Mouse (Mus musculus) heart, postnatal 0 days (tissue): ENCODE measurements at regions not wholly inside any gene's neighbourhood (a gene's known extent, or its start where the extent isn't known, plus 50 kb on each side); places are given as distances from the start of the nearest gene placed in this dataset.

Source experiments
- ATAC-seq: fragments of 200-750 bp; cut with Nextera tagmentation; 2 replicates; pipeline ENCODE4 v1.8.0; 2017; ENCODE audit warnings: low read depth, moderate number of reproducible peaks, moderate library complexity; ENCODE audit not compliant: insufficient read depth
- DNase-seq: peaks from one replicate; pipeline ENCODE4 v3.0.0-alpha.2; 2016; ENCODE audit warnings: low spot score
- H3K27ac ChIP-seq: fragments of 300-500 bp; sonication (generic); 2 replicates; pipeline ENCODE4 v1.5.1; 2014; ENCODE audit warnings: low read depth, mild to moderate bottlenecking
- H3K27me3 ChIP-seq: fragments of 300-500 bp; sonication (generic); 2 replicates; pipeline ENCODE4 v1.6.1; 2014; ENCODE audit warnings: low read length, mixed read lengths; ENCODE audit not compliant: control insufficient read depth, insufficient read depth
- H3K36me3 ChIP-seq: fragments of 300-500 bp; sonication (generic); replicated peaks from 2 replicates; pipeline ENCODE4 v1.6.1; 2014; ENCODE audit warnings: low read length, mixed read lengths; ENCODE audit not compliant: control insufficient read depth, insufficient read depth
- H3K4me1 ChIP-seq: fragments of 300-500 bp; sonication (generic); 2 replicates; pipeline ENCODE4 v1.6.1; 2014; ENCODE audit warnings: antibody characterized with exemption; ENCODE audit not compliant: control insufficient read depth, insufficient read depth
- H3K4me2 ChIP-seq: fragments of 300-500 bp; sonication (generic); 2 replicates; pipeline ENCODE4 v1.6.1; 2014; ENCODE audit warnings: low read depth, mild to moderate bottlenecking, low read length, moderate library complexity
- H3K4me3 ChIP-seq: fragments of 300-500 bp; sonication (generic); 2 replicates; pipeline ENCODE4 v1.5.1; 2014; ENCODE audit warnings: low read depth, low read length
- H3K9ac ChIP-seq: fragments of 300-500 bp; sonication (generic); replicated peaks from 2 replicates; pipeline ENCODE4 v1.6.1; 2014; ENCODE audit warnings: low read depth, low read length, mixed read lengths
- H3K9me3 ChIP-seq: fragments of 300-500 bp; sonication (generic); replicated peaks from 2 replicates; pipeline ENCODE4 v1.6.1; 2016; ENCODE audit warnings: low read length; ENCODE audit not compliant: control insufficient read depth
- CTCF ChIP-seq: IDR thresholded peaks from 2 replicates; pipeline ENCODE4 v1.5.1; 2016; ENCODE audit warnings: antibody characterized with exemption, control low read depth, low read depth
- EP300 ChIP-seq: IDR thresholded peaks from 2 replicates; pipeline ENCODE4 v1.6.1; 2016; ENCODE audit warnings: antibody characterized with exemption, low read depth
- WGBS: fragments of 180-500 bp; shearing (Covaris S2); extraction: QIAGEN DNeasy Blood & Tissue Kit; methylation state at CpG from one replicate; pipeline ENCODE4 v1.1.7; 2014; 5-methylcytosine and 5-hydroxymethylcytosine counted together

- Histone ChIP-seq H3K9me3 (peaks cover 5% of the 10 kb centered on the region; the same call in 1 of the 2 replicates), H3K4me3 (no peak overlapping the region), H3K4me1 (no peaks in the 10 kb centered on the region), H3K27me3 (no peaks in the 10 kb centered on the region), H3K9ac (no peak overlapping the region), H3K36me3 (no peaks in the 10 kb centered on the region), H3K4me2 (no peak overlapping the region), H3K27ac (no peak overlapping the region)
- WGBS, result 78% methylated on average over 4 of the region's 4 CpGs
- ATAC-seq (no peak), DNase-seq (no peak)
- no peak for TF ChIP-seq EP300
- TF ChIP-seq CTCF, result no peak
These were observed 157.3 kb downstream of the Rpap3 start for GRCm38 (mm10) chr15:97548354-97548753.

- Histone ChIP-seq H3K36me3 (no peaks in the 10 kb centered on the region), H3K4me2 (no peak overlapping the region), H3K27me3 (no peaks in the 10 kb centered on the region), H3K4me3 (no peak overlapping the region), H3K4me1 (no peaks in the 10 kb centered on the region), H3K27ac (no peak overlapping the region), H3K9me3 (peaks cover 5% of the 10 kb centered on the region; the same call in 1 of the 2 replicates), H3K9ac (no peak overlapping the region)
- DNase-seq (no peak), ATAC-seq (no peak)
- TF ChIP-seq CTCF (no peak), EP300 (no peak)
- 87% methylated on average over 11 of the region's 11 CpGs for WGBS
These were observed 160.6 kb downstream of the Rpap3 start for GRCm38 (mm10) chr15:97545034-97545433.

GRCm38 (mm10) chr15:97541646-97542045 is 164.0 kb downstream of the Rpap3 start:
- Histone ChIP-seq H3K4me3 (no peak overlapping the region), H3K4me2 (no peak overlapping the region), H3K9me3 (peaks cover 5% of the 10 kb centered on the region; the same call in 1 of the 2 replicates), H3K27ac (no peak overlapping the region), H3K4me1 (no peaks in the 10 kb centered on the region), H3K27me3 (no peaks in the 10 kb centered on the region), H3K9ac (no peak overlapping the region), H3K36me3 (no peaks in the 10 kb centered on the region)
- no peak for TF ChIP-seq EP300
- TF ChIP-seq CTCF, result no peak
- ATAC-seq (no peak), DNase-seq (no peak)
- WGBS, result 84% methylated on average over 9 of the region's 9 CpGs

GRCm38 (mm10) chr15:97536145-97536544 is 169.5 kb downstream of the Rpap3 start:
- Histone ChIP-seq H3K4me1 (no peaks in the 10 kb centered on the region; the same call in 1 of the 2 replicates), H3K9ac (no peak overlapping the region), H3K4me2 (no peak overlapping the region), H3K27me3 (no peaks in the 10 kb centered on the region), H3K36me3 (no peaks in the 10 kb centered on the region), H3K27ac (no peak overlapping the region), H3K4me3 (no peak overlapping the region), H3K9me3 (no peaks in the 10 kb centered on the region)
- ATAC-seq (no peak), DNase-seq (no peak)
- 88% methylated on average over 12 of the region's 12 CpGs for WGBS
- TF ChIP-seq CTCF (no peak), EP300 (no peak)

- Histone ChIP-seq H3K9ac (no peak overlapping the region), H3K27ac (no peak overlapping the region), H3K4me1 (no peaks in the 10 kb centered on the region; the same call in 1 of the 2 replicates), H3K36me3 (no peaks in the 10 kb centered on the region), H3K27me3 (no peaks in the 10 kb centered on the region), H3K4me3 (no peak overlapping the region), H3K4me2 (no peak overlapping the region), H3K9me3 (no peaks in the 10 kb centered on the region)
- ATAC-seq (no peak), DNase-seq (no peak)
- WGBS, result 76% methylated on average over 5 of the region's 5 CpGs
- TF ChIP-seq EP300 (no peak), CTCF (no peak)
These were observed 170.7 kb downstream of the Rpap3 start for GRCm38 (mm10) chr15:97534878-97535277.

GRCm38 (mm10) chr15:97533553-97534291 is 171.9 kb downstream of the Rpap3 start:
- H3K4me2 ChIP-seq, result no peak overlapping the region
- no peak overlapping the region for H3K27ac ChIP-seq
- H3K4me1 ChIP-seq, result no peaks in the 10 kb centered on the region; the same call in 1 of the 2 replicates
- no peaks in the 10 kb centered on the region for H3K27me3 ChIP-seq
- H3K36me3 ChIP-seq, result no peaks in the 10 kb centered on the region
- ATAC-seq, result no peak
- peak; percentile 17 for DNase-seq
- no peak overlapping the region for H3K4me3 ChIP-seq
- TF ChIP-seq CTCF (no peak), EP300 (no peak)
- WGBS, result 37% methylated on average over 12 of the region's 12 CpGs
- H3K9me3 ChIP-seq, result no peaks in the 10 kb centered on the region
- H3K9ac ChIP-seq, result no peak overlapping the region
